Mouse (Mus musculus) heart, embryonic 16.5 days (tissue): ENCODE results near the gene Rtn4ip1. TPM values are rescaled to one million over a fixed set of nuclear protein-coding genes. Genes with fewer than 3 reads are reported as not detected.

ENCODE experiments used
- ATAC-seq: fragments of 200-750 bp; cut with Nextera tagmentation; replicated peaks from 2 replicates; pipeline ENCODE4 v1.8.0; 2017; ENCODE audit warnings: moderate number of reproducible peaks; ENCODE audit not compliant: insufficient read depth, low FRiP score; ENCODE audit errors: extremely low read depth
- H3K27ac ChIP-seq: fragments of 300-500 bp; sonication (generic); 2 replicates; pipeline ENCODE4 v1.5.1; 2014; ENCODE audit warnings: mild to moderate bottlenecking, low read length, control low read depth, moderate library complexity
- H3K27me3 ChIP-seq: fragments of 300-500 bp; sonication (generic); 2 replicates; pipeline ENCODE4 v1.6.1; 2014; ENCODE audit warnings: low read length, mixed read lengths; ENCODE audit not compliant: control insufficient read depth, insufficient read depth
- H3K36me3 ChIP-seq: fragments of 300-500 bp; sonication (generic); 2 replicates; pipeline ENCODE4 v1.6.1; 2014; ENCODE audit not compliant: control insufficient read depth, insufficient read depth
- H3K4me1 ChIP-seq: fragments of 300-500 bp; sonication (generic); 2 replicates; pipeline ENCODE4 v1.6.1; 2014; ENCODE audit warnings: low read length, mixed read lengths; ENCODE audit not compliant: control insufficient read depth, insufficient read depth
- H3K4me2 ChIP-seq: fragments of 300-500 bp; sonication (generic); 2 replicates; pipeline ENCODE4 v1.6.1; 2014; ENCODE audit warnings: low read depth, mild to moderate bottlenecking, control low read depth, low read length
- H3K4me3 ChIP-seq: fragments of 300-500 bp; sonication (generic); 2 replicates; pipeline ENCODE4 v1.5.1; 2014; ENCODE audit warnings: mild to moderate bottlenecking, control low read depth, low read length
- H3K9ac ChIP-seq: fragments of 300-500 bp; sonication (generic); 2 replicates; pipeline ENCODE4 v1.6.1; 2014; ENCODE audit warnings: low read length, control low read depth
- H3K9me3 ChIP-seq: fragments of 300-500 bp; sonication (generic); replicated peaks from 2 replicates; pipeline ENCODE4 v1.6.1; 2016; ENCODE audit warnings: low read length; ENCODE audit not compliant: control insufficient read depth
- WGBS: fragments of 180-500 bp; shearing (Covaris S2); extraction: QIAGEN DNeasy Blood & Tissue Kit; methylation state at CpG from one replicate; pipeline ENCODE4 v1.1.7; 2014; 5-methylcytosine and 5-hydroxymethylcytosine counted together
- polyA plus RNA-seq: library from polyadenylated mRNA; unstranded; fragments of >200 nt; fragmentation: Nextera tagmentation; extraction: Ambion mirVana; gene quantifications from 2 replicates; pipeline ENCODE4 v1.2.1, GENCODE M21; 2015

The Rtn4ip1 gene
- polyA plus RNA-seq, 1 experiment from 2014 or later, result 39.2 TPM

- WGBS, result 90% methylated on average over 8 of the region's 8 CpGs
- Histone ChIP-seq H3K9ac (no peak overlapping the region), H3K4me2 (no peak overlapping the region), H3K9me3 (no peaks in the 10 kb centered on the region), H3K4me3 (no peak overlapping the region), H3K27me3 (no peaks in the 10 kb centered on the region), H3K36me3 (peaks cover 14% of the 10 kb centered on the region), H3K27ac (no peak overlapping the region), H3K4me1 (no peaks in the 10 kb centered on the region)
- no peak for ATAC-seq
Measured at GRCm38 (mm10) chr10:43896065-43896464, 5.5 kb upstream of the Rtn4ip1 start.

- peaks cover 14% of the 10 kb centered on the region for H3K36me3 ChIP-seq
Measured at GRCm38 (mm10) chr10:43898276-43898675, 3.3 kb upstream of the Rtn4ip1 start.

GRCm38 (mm10) chr10:43900883-43901570, 580 bp upstream of the Rtn4ip1 start:
- no peak; the same call in none of the 2 replicates for ATAC-seq
- 5% methylated on average over 30 of the region's 30 CpGs for WGBS
- Histone ChIP-seq H3K9ac (peak overlapping the region; percentile 87), H3K4me2 (peak overlapping the region; percentile 70), H3K27ac (peak overlapping the region; percentile 90), H3K36me3 (no peaks in the 10 kb centered on the region), H3K9me3 (no peaks in the 10 kb centered on the region), H3K4me1 (peaks cover 6% of the 10 kb centered on the region), H3K4me3 (peak overlapping the region; percentile 90), H3K27me3 (no peaks in the 10 kb centered on the region)

More at GRCm38 (mm10) chr10:43898276-43898675, 3.3 kb upstream of the Rtn4ip1 start:
- H3K4me1 ChIP-seq, result peaks cover 6% of the 10 kb centered on the region
- WGBS, result 82% methylated on average over 7 of the region's 7 CpGs
- no peaks in the 10 kb centered on the region for H3K27me3 ChIP-seq
- H3K4me2 ChIP-seq, result no peak overlapping the region
- no peak overlapping the region for H3K27ac ChIP-seq
- no peak overlapping the region for H3K4me3 ChIP-seq
- H3K9ac ChIP-seq, result no peak overlapping the region
- H3K9me3 ChIP-seq, result no peaks in the 10 kb centered on the region
- no peak for ATAC-seq

GRCm38 (mm10) chr10:43904569-43904968, 3.0 kb downstream of the Rtn4ip1 start:
- H3K9ac ChIP-seq, result no peak overlapping the region
- H3K9me3 ChIP-seq, result no peaks in the 10 kb centered on the region
- H3K27me3 ChIP-seq, result no peaks in the 10 kb centered on the region
- no peak overlapping the region for H3K4me2 ChIP-seq
- peaks cover 6% of the 10 kb centered on the region for H3K4me1 ChIP-seq
- no peak overlapping the region for H3K27ac ChIP-seq
- H3K36me3 ChIP-seq, result no peaks in the 10 kb centered on the region
- WGBS, result 94% methylated on average over 1 of the region's 1 CpGs
- H3K4me3 ChIP-seq, result no peak overlapping the region
- no peak for ATAC-seq

GRCm38 (mm10) chr10:43910032-43910872, 8.6 kb downstream of the Rtn4ip1 start:
- Histone ChIP-seq H3K36me3 (peaks cover 5% of the 10 kb centered on the region; the same call in 1 of the 2 replicates), H3K27ac (no peak overlapping the region), H3K9me3 (no peaks in the 10 kb centered on the region), H3K4me1 (no peaks in the 10 kb centered on the region), H3K4me3 (no peak overlapping the region), H3K9ac (no peak overlapping the region), H3K27me3 (no peaks in the 10 kb centered on the region), H3K4me2 (no peak overlapping the region)
- ATAC-seq, result no peak
- WGBS, result 78% methylated on average over 12 of the region's 12 CpGs

GRCm38 (mm10) chr10:43910873-43911142, 9.2 kb downstream of the Rtn4ip1 start:
- WGBS, result 87% methylated on average over 8 of the region's 8 CpGs

GRCm38 (mm10) chr10:43912236-43912635, 10.6 kb downstream of the Rtn4ip1 start:
- no peak for ATAC-seq
- H3K4me3 ChIP-seq, result no peak overlapping the region
- H3K4me2 ChIP-seq, result no peak overlapping the region
- no peak overlapping the region for H3K9ac ChIP-seq
- WGBS, result 86% methylated on average over 3 of the region's 3 CpGs
- H3K27ac ChIP-seq, result no peak overlapping the region
- no peaks in the 10 kb centered on the region for H3K27me3 ChIP-seq
- 0 out of 2 replicates have a peak, but pooled peaks cover 3% of the 10 kb centered on the region for H3K4me1 ChIP-seq
- peaks cover 5% of the 10 kb centered on the region; the same call in 1 of the 2 replicates for H3K36me3 ChIP-seq
- H3K9me3 ChIP-seq, result no peaks in the 10 kb centered on the region

More at GRCm38 (mm10) chr10:43910873-43911142, 9.2 kb downstream of the Rtn4ip1 start:
- Histone ChIP-seq H3K4me3 (no peak overlapping the region), H3K9me3 (no peaks in the 10 kb centered on the region), H3K4me2 (no peak overlapping the region), H3K27me3 (no peaks in the 10 kb centered on the region), H3K9ac (no peak overlapping the region), H3K27ac (no peak overlapping the region), H3K36me3 (peaks cover 5% of the 10 kb centered on the region; the same call in 1 of the 2 replicates), H3K4me1 (no peaks in the 10 kb centered on the region)
- no peak for ATAC-seq

- Histone ChIP-seq H3K9me3 (no peaks in the 10 kb centered on the region), H3K4me1 (peaks cover 6% of the 10 kb centered on the region), H3K27me3 (no peaks in the 10 kb centered on the region), H3K4me3 (no peak overlapping the region), H3K36me3 (no peaks in the 10 kb centered on the region), H3K27ac (no peak overlapping the region), H3K4me2 (no peak overlapping the region), H3K9ac (no peak overlapping the region)
- ATAC-seq, result no peak
- WGBS, result 85% methylated on average over 12 of the region's 12 CpGs
Measured at GRCm38 (mm10) chr10:43916181-43916580, 14.6 kb downstream of the Rtn4ip1 start.

- Histone ChIP-seq H3K36me3 (no peaks in the 10 kb centered on the region), H3K4me3 (no peak overlapping the region), H3K27ac (no peak overlapping the region), H3K27me3 (no peaks in the 10 kb centered on the region), H3K9me3 (no peaks in the 10 kb centered on the region), H3K9ac (no peak overlapping the region), H3K4me1 (peaks cover 6% of the 10 kb centered on the region), H3K4me2 (no peak overlapping the region)
- WGBS, result 60% methylated on average over 2 of the region's 2 CpGs
- no peak for ATAC-seq
Measured at GRCm38 (mm10) chr10:43916737-43917136, 15.1 kb downstream of the Rtn4ip1 start.
